ENCODE assay signal across 9 mouse cellular contexts in the genomic region with DNA sequence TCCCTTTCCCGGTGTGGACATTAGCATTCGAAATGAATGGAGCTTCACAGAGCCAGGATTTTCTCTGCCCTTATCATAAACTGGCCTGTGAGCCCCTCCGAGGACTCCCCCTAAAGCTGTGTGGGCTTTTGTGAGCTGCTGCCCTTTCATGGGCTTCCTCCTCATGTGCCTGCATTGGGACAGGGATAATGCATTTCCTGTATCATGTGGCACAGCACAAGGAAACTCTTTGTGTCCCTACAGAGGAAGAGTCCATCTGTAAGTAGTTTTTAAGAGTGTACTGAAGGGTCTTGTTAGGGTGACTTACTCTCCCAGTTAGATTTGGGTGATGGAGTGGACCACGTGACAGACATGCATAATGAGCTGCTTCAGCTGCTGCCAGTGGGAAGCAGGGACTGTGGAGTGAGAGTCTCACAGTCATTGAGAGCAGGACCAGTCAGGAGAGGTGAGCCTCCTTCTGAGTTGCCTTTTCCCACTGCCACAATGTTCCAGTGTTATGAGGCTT. TPM values are rescaled to one million over a fixed set of nuclear protein-coding genes. Genes with fewer than 3 reads are reported as not detected.
A peak's percentile ranks its signal among the peaks of the same experiment; 100 is the strongest.
DNase-seq lines count a peak whose midpoint lies in the region; ATAC-seq and TF ChIP-seq lines count a peak whose summit lies in the region.
"Had no signal": no experiment of that assay in that cellular context is flagged by ENCODE, and none has a peak within 500 bp of the region (broad histone marks: within the 10 kb centered on the region; RNA-seq: fewer than 3 reads in every experiment).

No protein-coding gene starts in this region.

- H3K4me2 ChIP-seq in forebrain, embryonic 15.5 days (replicated peaks) = no peak overlapping the region

- H3K27me3 ChIP-seq in C2C12 (ENCODE audit: control insufficient read depth, insufficient read depth, insufficient read length) = no peaks in the 10 kb centered on the region
- no peaks in the 10 kb centered on the region for H3K27me3 ChIP-seq in forebrain, embryonic 15.5 days
- no peaks in the 10 kb centered on the region for H3K27me3 ChIP-seq in thymus, adult 2 months (ENCODE audit: control insufficient read depth, insufficient read depth, low read length)

- H3K36me3 ChIP-seq in C2C12 (ENCODE audit: control insufficient read depth, insufficient read depth) = no peaks in the 10 kb centered on the region
- peaks cover 8% of the 10 kb centered on the region; the same call in 1 of the 2 replicates for H3K36me3 ChIP-seq in forebrain, embryonic 15.5 days
- H3K36me3 ChIP-seq in thymus, adult 2 months (ENCODE audit: control insufficient read depth, insufficient read depth, low read length) = no peaks in the 10 kb centered on the region; the same call in 1 of the 2 replicates

- ATAC-seq in forebrain, embryonic 15.5 days (replicated peaks) = peak; percentile 90
- ATAC-seq: liver, postnatal 0 days had no signal

- no peaks in the 10 kb centered on the region for H3K9me3 ChIP-seq in forebrain, embryonic 15.5 days

- WGBS in forebrain, embryonic 15.5 days = 3% methylated on average over 4 of the region's 4 CpGs
- WGBS in thymus, adult 2 months = 94% methylated on average over 4 of the region's 4 CpGs

- no peaks in the 10 kb centered on the region for H3K79me3 ChIP-seq in C2C12 (ENCODE audit: low read depth)

- intact Hi-C loops in gastrocnemius, postnatal 36 days (cut with DNase I) = no loop called here

- no peak for TF ChIP-seq CTCF in C2C12 (IDR thresholded peaks at IDR 0.05; ENCODE audit: control insufficient read depth, insufficient read depth, insufficient read length)
- no peak for TF ChIP-seq CTCF in thymus, adult 2 months (IDR thresholded peaks at IDR 0.05; ENCODE audit: borderline replicate concordance, control insufficient read depth, extremely low read depth, insufficient read depth, low read length, poor library complexity)

- no peak overlapping the region for H3ac ChIP-seq in C2C12 (ENCODE audit: control insufficient read depth, insufficient read length, low read depth)

- no peak overlapping the region for H3K4me3 ChIP-seq in C2C12 (ENCODE audit: insufficient read depth, poor library complexity, severe bottlenecking)
- no peak overlapping the region for H3K4me3 ChIP-seq in forebrain, embryonic 15.5 days
- H3K4me3 ChIP-seq in thymus, adult 2 months (ENCODE audit: control insufficient read depth, insufficient read depth, low read length) = no peak overlapping the region

- DNase-seq in frontal cortex, adult 2 months (ENCODE audit: extremely low spot score in 1 of 2, low spot score in 1 of 2) = peak; percentile 7 to 37
- DNase-seq in frontal cortex, postnatal 36 days (ENCODE audit: low spot score in 2 of 2) = no peak
- peak; percentile 76 for DNase-seq in mesoderm, embryonic 11.5 days (ENCODE audit: low read depth, low spot score)
- DNase-seq in thymus, adult 2 months = no peak
- DNase-seq in spleen, postnatal 14 days (ENCODE audit: low spot score in 2 of 2) = no peak
- no peak for DNase-seq in gastrocnemius, postnatal 36 days
- DNase-seq: liver, postnatal 0 days had no signal

- no peak for TF ChIP-seq POLR2A in thymus, adult 2 months (IDR thresholded peaks at IDR 0.05; ENCODE audit: control insufficient read depth, extremely low read depth, insufficient read depth, low read length, poor library complexity)

- no peaks in the 10 kb centered on the region for H3K79me2 ChIP-seq in C2C12 (ENCODE audit: control insufficient read depth, insufficient read depth)

- H3K4me1 ChIP-seq in forebrain, embryonic 15.5 days = peaks cover 31% of the 10 kb centered on the region
- no peaks in the 10 kb centered on the region for H3K4me1 ChIP-seq in thymus, adult 2 months (replicated peaks; ENCODE audit: control insufficient read depth, insufficient read depth, low read length)

- peak overlapping the region; percentile 46; the same call in 1 of the 2 replicates for H3K27ac ChIP-seq in forebrain, embryonic 15.5 days (replicated peaks)
- H3K27ac ChIP-seq in thymus, adult 2 months (ENCODE audit: control insufficient read depth, insufficient read depth, low read length) = no peak overlapping the region

- no peak overlapping the region for H3K9ac ChIP-seq in forebrain, embryonic 15.5 days (replicated peaks)
- H3K9ac ChIP-seq: liver, postnatal 0 days had no signal

TF ChIP-seq in C2C12, 6 proteins besides CTCF, POLR2A, EP300 and RAD21:
- no peak for TF ChIP-seq MYOG (IDR thresholded peaks at IDR 0.05; ENCODE audit: control insufficient read depth, extremely low read depth, insufficient read length)
- TF ChIP-seq USF1 (IDR thresholded peaks at IDR 0.05; ENCODE audit: low read depth) = peak; percentile 44

RNA-seq across cellular contexts. Expression of a gene that starts 59.3 kb away (rescaled TPM):
- 50.0 and 50.1 TPM in 2 replicates for polyA plus RNA-seq in frontal cortex, adult 2 months (2012; rRNA removed)
- polyA plus RNA-seq in C2C12 (2012; fragmentation: generic; extraction: Trizol) = 1.8 TPM
- 24.1 and 26.4 TPM in 2 replicates for polyA plus RNA-seq in forebrain, embryonic 15.5 days (2015; fragmentation: Nextera tagmentation; extraction: Ambion mirVana)
- 29.5 and 31.8 TPM in 2 replicates for polyA plus RNA-seq in thymus, adult 2 months (2012; rRNA removed)
- total RNA-seq in gastrocnemius, postnatal 36 days (2021) = 10 to 100 TPM; 26.6 to 30.6 TPM

RNA-seq across cellular contexts. Expression of a gene that starts 59.9 kb away (rescaled TPM):
- 1.7 and 2.8 TPM in 2 replicates for polyA plus RNA-seq in frontal cortex, adult 2 months (2012; rRNA removed)
- polyA plus RNA-seq in C2C12 (2012; fragmentation: generic; extraction: Trizol) = 2.9 TPM
- polyA plus RNA-seq in forebrain, embryonic 15.5 days (2015; fragmentation: Nextera tagmentation; extraction: Ambion mirVana) = 4.5 and 5.0 TPM in 2 replicates
- 20.4 and 21.3 TPM in 2 replicates for polyA plus RNA-seq in thymus, adult 2 months (2012; rRNA removed)
- 1 to 10 TPM; 4.9 to 5.1 TPM for total RNA-seq in gastrocnemius, postnatal 36 days (2021)

Comparison
In these comparisons a context has a peak if more than half of its experiments do, and no peak if none do; other contexts are left out.
1. DNase-seq: peak in frontal cortex, adult 2 months (2 of 2) and mesoderm, embryonic 11.5 days (single experiment); none in frontal cortex, postnatal 36 days (0 of 2), thymus, adult 2 months (single experiment), spleen, postnatal 14 days (0 of 2) and gastrocnemius, postnatal 36 days (0 of 2).